Mouse (Mus musculus) A20 (cell line): ENCODE data around the gene Pnpla1.

Experiments
- DNase-seq: peaks from one replicate; pipeline ENCODE4 v3.0.0-alpha.2; 2011; ENCODE audit warnings: low read depth, low spot score

The Pnpla1 gene

DNA sequence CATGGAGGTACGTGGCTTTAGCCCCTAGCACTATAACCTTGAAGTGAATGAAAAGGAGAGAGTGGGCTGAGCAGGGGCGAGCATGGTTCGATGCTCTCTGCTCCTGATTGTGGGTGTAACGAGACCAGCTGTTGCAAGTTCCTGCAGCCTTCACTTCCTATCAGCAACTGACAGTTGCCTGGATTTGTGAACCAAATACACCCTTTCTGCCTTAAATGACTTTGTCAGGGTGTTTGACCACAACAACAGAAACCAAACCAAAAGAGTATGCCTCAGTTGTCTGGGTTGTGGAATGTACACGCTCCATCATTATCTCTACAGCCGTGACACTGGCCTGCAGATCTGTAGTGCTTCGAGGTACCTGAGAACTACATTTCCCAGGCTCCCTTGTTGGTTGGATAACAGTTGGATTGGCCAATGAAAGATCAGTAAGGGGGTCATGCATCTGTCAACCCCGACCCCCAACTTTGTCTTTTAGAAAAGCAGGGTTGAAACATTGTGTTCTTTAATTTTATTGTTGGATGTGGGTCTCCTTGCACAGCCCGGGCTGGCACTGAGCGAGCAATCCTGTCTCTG is 25.8 kb downstream of the Pnpla1 start:
- no peak for DNase-seq

DNA sequence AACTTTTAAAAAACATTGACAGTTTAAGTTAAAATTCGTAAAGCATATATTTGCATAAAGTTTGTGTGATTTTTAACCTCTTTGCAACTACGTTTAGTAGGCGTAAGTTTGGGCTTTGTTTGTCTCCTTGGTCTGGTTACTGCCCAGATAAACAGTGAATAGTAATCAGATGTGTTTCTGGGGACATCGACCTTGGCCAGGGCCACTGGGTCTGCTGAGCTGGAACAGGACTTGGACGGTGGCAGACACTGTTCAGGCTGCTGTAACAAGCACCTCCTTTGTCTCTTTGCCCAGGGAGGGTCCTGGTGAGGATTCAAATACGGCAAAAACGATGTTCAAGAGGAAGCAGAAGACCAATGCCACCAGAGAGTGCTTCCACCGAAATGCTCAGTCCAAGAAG is 27.0 kb downstream of the Pnpla1 start:
- DNase-seq = no peak

DNA sequence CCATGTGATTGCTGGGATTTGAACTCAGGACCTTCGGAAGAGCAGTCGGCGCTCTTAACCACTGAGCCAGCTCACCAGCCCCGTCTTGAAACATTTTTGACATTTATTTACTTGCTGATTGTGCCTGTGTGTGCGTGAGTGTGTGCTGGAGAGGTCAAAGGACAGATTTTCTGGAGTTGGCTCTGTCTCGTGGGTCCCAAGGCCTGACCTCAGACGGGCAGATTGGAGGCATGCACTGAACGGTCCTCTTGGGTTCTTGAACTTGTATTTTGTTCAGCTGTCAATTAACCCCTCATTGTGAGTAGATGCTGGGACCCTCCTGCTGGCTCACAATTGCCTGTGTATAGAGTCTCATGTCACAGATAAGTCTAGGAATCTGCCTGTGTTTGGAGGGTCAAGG is 28.1 kb downstream of the Pnpla1 start:
- DNase-seq = no peak

DNA sequence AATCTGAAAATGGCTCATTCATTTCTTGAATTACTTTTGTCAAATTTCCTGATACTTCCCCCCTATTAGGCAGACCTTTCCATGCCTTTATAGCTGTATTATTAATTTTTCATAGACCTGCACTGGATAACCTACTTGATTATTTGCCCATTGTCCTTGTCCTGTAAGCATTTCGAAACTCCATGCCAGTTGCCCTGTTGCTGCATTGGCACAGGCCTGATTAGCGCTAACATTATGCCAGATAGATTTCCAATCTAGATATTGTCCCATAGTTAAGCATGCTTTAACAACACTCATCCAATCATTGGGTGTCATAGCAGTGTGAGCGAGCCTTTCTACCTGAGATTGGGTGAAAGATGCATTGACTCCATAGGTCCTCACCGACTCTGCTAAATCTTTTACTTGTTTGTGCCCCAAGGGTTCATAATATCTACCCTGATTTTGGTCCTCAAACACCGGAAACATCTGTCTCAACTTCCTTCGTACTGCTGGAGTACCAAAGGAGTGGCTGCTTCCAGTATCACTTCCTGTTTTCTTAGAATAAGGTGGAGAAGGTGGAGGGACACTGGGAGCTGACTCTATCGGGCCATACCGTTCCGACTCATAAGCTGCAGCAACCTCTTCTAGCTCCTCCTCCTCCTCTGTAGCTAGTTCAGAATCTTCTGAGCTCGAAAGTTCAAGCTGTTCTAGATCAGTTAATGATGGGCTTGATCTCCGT is 36.0 kb downstream of the Pnpla1 start:
- DNase-seq = peak; percentile 60

DNA sequence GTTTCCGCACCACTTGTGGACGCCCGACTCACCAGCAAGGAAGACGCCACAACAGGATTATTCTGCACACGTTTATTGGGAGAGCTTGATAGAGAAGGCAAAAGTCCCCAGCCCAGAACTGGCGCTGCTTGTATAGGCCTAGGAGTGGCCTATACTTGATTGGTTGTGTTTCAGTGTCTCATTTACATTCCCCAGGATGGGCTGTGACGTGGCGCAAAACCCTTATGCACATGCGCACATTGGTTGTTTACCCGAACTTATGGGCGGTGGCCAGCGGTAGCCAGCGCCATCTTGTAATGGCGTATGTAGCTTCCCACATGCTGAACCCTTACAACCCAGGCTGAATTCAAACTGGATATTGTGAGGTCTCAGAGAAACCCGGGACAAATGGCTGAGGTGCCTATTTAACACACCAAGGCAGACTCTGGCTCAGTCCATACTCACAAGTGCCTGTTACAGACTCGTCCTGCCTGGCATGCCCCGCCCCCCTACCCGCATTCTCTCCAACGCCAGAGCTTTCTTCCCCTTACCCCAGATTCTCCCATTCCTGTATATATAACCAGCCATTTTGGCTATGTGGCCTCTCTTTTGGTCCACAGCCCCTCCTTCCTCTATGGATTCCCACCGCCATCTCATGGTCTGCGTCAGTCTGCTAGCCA is 37.1 kb downstream of the Pnpla1 start:
- DNase-seq = no peak

DNA sequence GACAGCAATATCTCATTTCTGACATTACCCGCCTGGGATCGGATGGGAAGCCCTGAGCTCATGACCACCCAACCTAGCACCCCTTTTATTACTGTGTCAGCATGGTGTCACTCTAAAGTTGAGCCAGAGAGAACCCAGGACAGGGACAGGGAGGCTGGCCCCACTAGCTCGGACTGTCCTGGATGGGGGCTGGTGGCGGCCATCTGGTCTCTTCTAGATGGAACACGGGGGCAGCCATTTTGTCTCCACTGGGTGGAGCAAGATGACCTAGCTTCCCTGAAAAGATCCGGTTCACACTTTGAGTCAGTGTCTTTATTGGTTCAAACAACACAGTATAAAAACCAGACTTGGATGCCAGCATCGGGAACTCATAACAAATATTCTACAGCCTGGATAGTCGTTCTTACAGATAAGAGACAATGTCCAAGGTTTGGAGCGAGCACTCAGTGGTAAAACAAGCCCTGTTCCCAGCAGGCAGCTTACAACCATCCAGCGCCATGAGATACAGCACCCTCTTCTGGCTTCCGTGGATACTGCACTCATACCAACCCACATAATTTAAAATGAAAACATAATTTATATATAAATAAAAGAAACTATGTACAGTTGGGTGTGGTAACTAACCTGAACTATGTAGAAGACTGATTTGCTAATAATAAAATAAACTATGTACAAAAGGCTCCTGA is 38.0 kb downstream of the Pnpla1 start:
- DNase-seq = no peak

DNA sequence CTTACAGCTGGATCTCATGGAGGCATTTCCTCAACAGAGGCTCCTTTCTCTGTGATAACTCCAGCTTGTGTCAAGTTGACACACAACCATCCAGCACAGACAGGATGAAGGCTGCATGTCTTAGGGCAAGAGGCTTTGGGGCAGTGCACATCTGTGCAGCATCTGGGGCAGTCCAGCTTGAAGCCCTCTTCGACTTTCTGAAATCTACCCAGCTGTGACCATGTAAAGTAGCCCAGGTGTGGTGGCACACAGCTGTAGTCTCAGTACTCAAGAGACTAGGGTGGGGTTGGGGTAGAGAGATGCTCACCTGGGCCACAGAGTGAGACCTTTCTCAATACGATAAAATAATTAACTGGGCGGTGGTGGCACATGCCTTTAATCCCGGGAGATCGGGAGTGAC is 39.6 kb downstream of the Pnpla1 start:
- DNase-seq = peak; percentile 86

DNA sequence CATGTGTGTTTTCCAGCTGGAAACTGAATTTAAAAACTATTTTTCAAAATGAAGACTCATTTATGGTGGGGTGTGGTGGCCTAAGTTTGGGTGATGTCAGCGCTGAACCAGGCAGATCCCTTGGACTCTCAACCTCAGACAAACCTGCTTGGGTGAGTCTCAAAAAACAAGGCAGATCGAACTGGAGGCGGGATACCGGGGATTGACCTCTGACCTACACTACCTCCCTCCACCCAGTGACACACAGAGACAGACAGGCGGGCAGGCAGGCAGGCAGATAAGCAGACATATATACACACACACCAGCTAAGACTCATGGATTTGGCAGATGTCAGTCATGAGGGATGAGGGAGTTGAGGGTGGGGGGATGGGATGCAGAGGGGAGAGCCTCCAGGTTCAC is 40.0 kb downstream of the Pnpla1 start:
- DNase-seq = no peak

DNA sequence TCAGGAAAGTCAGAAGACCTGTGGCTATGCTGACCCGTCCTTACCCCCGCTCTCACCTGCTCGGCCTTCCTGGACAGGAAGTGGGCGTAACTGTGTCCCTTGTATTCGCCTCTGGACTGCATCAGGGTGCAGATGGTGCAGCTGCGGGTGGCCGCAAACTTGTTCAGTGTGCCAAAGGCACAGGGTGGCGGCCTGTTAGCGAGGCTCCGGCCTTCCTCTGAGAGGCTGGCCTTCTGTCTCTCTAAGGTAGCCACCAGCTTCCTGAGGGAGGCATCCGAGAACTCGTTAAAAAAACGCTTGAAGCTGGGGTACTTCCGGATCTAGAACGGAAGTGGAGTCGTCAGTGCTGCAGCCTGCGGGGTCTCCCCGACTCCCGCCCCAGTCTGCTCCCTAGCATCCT is 41.2 kb downstream of the Pnpla1 start:
- peak; percentile 30 for DNase-seq

DNA sequence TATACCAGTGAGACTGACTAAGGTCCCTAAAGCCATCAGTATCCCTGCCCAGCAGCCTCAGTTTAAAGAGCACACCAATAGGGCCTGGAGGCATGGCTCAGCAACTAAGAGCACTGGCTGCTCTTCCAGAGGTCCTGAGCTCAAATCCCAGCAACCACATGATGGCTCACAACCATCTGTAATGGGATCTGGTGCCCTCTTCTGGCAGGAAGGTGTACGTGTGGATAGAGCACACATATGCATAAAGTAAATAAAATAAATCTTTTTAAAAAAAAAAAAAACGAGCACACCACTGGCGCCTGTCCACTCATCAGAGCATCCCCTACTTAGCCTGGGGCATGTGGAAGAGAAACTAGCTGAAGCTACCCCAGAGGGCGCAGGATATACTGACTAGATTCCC is 43.3 kb downstream of the Pnpla1 start:
- DNase-seq = no peak

DNA sequence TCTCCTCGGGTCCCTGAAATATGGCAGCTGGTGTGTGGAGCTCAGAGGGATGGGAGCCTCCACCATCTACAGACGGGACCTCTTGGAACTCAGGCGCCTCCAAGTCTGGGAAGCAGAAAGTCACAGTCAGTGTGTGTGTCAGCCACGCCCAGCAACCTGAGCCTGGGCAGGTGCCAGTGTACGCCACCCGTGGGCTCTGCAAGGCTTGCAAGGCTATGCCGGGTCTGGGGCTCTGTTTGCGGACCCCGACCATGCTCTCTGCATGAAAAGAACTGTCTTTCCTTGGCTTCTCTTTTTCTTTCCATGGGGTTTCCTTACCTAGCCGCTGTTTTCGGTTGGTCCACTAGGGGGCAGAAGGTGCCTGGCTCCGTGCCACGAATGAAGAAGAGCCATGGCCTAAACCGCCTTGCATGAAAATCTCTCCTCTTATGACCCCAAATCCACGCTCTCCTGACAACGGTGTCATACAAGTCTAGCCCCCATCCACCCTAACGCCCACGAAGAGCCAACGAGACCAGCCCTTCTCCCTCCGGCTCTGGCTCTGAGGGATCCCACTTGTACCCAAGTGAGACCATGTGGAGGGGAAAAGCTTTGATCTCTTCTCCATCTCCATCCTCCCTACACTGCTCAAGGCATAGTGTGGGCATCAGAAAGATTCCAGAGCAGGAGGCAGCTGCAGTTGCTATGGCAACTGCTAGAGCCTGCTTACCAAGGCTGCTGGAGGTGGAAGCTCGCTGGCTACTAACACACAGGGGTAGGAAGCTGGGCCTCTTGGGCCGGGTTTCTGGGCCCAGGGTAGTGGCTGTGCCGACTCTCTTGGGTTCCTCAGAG is 46.5 kb downstream of the Pnpla1 start:
- DNase-seq = peak; percentile 56

DNA sequence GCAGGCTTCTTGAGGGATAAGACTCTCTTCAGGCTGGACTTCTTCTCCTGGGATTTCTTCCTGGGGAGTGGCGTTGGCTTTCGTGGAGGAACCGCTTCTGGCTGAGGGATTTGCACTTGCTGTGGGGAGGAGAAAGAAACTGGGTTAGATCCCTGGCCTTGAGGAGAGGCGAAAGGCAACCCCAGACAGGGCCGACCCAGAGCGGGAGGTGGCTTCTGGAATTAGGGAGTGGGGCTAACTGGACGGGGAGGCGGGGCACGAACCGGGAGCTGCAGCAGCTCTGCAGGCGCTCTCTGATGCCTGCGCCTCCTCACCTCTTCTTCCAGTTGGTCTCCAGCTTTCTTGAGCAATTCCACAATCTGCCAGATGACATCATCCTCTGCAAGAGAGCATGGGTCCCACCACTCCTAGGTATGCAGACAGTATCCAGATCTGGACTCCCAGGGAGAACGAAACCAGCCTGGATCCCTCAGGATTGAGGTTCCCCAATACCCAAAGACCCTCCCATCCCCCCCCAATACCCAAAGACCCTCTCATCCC is 47.2 kb downstream of the Pnpla1 start:
- no peak for DNase-seq

DNA sequence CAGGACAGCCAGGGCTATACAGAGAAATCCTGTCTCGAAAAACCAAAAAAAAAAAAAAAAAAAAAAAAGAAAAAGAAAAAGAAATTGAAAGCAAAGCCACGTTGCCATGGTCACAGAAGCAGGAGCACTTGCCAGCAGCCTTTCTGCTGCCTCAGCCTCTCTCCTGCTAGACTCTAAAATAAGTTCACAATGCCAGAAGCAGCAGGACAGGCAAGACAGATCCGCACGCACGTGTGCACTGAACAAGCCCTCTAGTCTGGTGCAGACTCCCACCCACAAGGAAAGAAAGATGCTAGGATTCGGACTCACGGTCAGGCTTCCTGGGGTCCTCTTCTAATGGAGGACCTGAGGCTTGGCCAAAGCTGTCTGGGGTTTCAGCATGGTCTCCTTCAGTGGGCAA is 49.7 kb downstream of the Pnpla1 start:
- no peak for DNase-seq

DNA sequence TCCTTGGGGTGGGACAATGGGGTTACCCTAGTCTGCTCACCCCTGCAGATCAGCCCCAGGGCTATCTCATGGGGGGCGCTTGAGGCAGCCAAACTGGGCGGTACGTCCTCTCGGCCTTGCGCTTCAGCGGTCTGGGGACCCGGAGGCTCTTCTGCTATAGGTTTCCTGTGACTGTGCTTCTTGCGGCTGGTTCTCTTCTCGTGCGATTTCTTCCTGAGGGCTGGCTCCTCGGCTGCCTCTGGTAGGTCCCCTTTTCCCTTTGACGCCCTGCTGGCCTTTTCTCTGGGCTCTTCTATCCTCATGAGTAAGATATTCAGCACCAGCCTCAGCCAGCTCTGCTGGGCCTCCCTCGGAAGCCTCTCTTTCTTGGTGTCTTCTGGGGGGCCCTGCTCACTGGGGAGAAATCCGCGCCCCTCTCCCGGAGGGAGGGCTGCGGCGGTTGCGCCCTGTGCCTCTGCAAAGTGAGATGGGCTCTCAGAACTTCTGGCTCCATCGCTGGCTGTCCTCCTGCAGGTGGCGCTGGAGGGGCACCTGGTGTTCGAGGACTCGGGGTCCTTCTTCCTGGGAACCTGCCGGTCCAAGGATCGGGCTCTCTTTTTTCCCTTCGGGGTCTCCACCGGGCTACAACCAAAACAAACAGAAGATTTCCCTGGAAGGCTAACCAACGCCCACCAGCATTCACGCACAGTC is 51.2 kb downstream of the Pnpla1 start:
- peak; percentile 30 for DNase-seq

DNA sequence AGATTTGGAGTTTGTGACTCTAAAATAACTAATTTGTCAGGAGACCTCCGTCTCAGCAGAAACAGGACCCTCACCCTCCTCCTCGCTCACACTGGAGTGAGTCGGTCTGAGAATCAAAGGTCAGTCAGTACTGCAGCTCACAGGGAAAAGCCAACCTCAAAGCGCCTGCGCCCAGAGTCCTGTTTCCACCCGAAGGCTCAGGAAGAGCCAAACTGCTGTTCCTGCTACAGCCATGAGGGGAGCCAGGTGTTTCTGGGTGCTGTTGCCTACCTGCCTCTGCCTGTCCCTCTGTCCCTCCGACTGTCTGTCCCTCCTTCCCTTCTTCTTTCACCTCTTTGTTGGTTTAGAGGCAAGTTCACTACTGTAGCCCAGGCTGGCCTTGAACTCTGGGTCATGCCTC is 51.9 kb downstream of the Pnpla1 start:
- DNase-seq = no peak

DNA sequence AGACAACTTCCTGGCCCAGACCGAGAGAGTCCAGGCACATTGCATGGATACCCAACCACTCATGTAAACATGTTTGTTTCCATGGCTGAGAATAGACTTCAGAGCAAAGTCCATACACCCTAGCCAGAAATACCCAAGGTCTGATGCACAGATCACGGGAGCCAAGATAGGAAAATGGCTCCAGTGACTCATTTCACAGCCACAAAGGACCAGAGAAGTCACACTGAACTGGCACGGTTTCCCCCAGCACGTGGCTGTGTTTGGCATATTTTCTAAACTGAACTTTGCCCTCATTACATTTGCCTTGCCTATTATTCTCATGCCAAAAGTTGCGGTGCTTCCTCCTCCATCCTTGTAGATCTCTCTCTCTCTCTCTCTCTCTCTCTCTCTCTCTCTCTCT is 55.0 kb downstream of the Pnpla1 start:
- no peak for DNase-seq

DNA sequence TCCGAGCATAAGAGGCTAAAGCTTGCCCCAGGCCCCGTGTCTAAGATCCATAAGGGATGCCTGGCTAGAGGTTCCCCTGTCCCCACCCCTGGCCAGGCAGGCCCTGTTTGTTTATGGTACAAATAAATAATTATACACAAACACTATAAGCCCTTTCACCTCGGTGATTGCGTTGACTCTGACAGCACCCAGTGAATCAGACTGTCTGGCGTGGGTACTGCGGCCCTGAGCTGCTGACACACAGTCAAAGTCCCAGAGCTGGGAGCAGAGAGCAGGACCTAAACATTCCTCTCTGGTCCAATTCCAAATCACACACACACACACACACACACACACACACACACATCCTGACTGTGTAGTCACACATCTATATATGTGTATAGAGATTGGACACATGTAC is 55.7 kb downstream of the Pnpla1 start:
- DNase-seq = no peak

DNA sequence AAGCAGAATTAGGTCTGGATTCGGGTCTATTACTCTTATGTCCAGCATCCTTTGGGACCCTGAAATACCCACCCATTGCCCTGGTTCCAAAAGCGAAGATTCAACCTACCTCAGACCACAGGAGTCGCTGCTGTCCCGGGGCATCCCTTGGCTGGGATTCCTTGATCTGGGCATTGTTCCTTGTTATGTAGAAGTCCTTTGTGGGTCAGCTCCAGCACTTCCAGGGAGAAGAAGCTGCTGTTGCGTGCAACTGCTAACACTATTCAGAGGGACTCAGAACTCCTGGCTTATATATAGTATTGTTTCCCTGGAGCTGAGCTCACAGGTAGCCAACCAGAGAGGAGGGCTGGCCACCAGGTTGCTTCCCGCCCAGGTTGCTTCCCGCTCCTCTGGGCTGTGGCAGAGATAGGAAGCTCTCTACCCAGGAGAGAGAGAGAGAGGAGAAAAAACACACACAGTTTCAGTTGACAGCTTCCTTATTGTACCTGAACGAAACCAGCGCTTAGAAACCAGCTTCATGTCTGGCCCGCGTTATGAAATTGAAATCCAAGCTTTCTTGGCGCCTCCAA is 56.9 kb downstream of the Pnpla1 start, which contains the start of gene 4930539E08Rik:
Gene 4930539E08Rik, minus strand, starts transcription at position 265 of the 569 bp plus-strand sequence.
- no peak for DNase-seq

DNA sequence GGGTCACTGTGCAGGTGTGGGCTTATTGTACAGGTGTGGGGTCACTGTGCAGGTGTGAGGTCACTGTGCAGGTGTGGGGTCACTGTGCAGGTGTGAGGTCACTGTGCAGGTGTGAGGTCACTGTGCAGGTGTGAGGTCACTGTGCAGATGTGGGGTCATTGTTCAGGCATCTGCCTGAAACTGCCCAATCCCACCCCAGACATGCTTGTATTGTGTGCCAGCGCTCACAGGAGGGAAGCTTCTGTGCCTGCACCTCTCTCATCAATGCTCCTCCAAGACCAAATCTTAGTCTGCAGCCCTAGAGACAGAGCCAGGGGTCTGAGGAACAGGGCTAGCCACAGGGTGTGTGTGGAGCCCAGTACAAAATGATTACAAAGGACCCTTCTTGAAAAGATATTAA is 58.3 kb downstream of the Pnpla1 start:
- DNase-seq = no peak

DNA sequence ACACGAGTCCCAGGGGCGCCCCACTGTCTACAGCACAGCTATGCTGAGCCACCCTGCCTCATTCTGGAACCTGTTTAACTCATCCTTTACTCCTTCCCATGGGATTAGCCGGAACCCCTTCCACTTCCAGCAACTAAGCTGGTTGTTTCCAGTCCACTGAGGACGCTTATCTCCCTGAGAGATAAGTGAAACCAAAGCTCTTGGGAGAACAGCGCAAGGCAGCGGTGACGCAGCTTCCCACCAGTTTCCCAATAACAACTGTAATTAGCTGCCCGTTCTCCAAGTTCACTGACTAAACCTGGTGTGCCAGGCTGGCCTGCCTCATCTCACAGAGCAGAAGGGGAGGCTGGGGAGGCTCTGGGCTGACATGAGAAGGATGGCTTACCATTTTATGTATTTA is 62.9 kb downstream of the Pnpla1 start:
- no peak for DNase-seq
